Mouse (Mus musculus): ENCODE measurements at regions not wholly inside any gene's neighbourhood (a gene's known extent, or its start where the extent isn't known, plus 50 kb on each side); places are given as distances from the start of the nearest gene placed in this dataset.

DNA sequence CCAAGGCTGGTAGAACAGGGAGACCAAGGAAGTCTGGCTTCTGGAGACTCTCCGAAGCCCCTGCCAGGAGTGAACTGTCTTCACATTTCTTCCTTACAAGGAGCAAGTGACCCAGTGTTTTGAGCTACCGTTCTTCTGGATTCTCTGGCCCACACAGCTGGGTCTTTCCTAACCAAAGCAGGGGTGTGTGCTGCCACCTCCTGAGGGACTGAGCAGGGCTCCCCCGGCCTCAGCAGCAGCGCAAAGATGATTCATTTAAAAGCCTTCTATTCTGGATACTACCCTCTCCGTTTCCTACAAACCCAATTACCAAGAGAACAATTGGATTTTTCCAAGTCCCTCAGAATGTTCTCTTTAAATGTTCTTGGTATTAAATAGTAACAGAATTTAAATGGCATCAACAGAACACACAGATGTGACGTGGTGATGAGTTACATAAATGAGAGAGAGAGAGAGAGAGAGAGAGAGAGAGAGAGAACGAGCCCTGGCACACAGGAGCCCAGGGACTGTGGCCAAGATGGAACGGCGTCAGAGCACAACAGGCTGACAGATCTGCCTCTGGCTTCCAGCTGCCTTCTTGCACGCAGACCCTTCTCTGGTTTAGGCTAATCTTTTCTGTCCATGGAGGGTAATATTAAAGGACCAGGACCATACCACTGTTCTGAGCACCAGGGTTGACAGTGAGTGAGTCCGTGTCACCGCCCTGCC is 191.6 kb downstream of the Agtpbp1 start:
- no peak for DNase-seq

DNA sequence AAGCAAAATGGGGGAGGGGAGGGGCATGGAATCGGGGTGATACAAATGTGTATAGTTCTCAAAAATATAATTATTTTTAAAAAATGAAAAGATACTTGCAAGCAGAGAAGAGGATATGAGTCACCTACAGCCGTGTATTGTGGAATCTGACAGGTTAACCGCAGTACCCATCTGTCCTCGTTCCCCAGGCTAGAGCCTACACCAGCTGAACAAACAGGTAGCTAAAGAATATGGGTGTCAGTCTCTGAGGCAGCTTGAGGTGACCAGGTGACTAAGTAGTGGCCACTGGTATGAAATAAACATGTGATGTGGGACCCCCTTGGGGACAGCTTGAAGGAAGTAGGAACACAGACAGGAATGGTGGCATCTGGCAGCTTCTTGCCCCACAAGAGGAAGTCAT is 192.2 kb downstream of the Agtpbp1 start:
- DNase-seq = no peak

DNA sequence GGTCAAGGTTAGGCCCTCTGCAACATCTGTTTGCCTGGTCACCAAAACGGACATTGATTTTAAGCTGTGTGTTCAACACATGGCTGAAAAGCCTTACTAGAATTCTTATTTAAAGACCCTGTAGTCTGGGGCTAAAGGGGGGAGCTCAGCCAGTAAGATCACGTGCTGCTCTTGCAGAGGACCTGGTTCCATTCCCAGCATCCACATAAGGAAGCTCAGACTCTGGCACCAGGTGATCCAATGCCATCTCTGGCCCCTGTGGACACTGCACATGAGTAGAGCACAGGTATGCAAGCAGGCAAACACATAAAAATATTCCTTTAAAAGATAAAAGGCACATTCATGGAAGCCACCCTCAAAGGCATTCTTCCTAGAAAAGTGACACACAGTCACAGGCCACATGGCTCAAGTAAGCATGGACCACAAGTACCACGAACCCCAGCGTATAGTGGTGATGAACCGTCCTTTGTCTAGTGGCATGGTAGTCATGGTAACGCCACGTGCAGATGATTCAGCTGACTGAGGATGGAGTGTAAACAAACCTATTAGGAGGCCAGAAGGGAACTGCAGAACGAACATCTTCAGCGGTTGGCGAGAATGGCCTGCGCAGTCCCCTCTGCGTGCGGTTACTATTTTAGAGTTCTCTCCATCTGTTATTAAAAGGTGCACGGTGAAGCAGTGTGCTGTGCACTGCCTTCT is 197.3 kb downstream of the Agtpbp1 start:
- DNase-seq = no peak

DNA sequence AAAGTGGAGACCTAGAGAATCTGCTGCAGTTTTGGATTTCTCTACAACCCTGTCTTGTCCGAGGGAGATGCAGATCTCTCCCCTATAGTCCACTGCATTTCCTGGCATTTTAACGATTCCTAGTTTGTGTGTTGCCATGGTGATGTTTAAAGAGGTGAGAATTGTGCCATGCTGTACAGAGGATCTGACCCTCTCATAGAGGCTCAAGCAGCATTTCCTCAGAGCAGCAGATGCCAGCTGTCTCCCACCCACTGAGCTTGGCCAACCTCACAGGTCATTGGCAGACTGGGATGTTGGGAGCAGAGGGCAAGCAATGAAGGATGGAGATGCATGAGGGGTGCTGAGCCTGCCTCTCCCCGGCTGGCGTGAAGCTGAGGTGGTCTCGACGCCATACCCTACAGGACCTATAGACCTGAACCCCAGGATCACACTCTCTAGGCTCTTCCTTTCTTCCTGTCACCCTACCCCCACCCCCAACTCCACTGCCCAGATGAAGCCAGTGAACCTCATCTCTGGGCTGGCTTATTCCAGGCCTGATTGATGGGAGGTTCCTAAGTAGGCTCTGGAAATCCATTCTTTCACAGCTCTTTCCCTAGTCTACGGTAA is 198.0 kb downstream of the Agtpbp1 start:
- DNase-seq = no peak

DNA sequence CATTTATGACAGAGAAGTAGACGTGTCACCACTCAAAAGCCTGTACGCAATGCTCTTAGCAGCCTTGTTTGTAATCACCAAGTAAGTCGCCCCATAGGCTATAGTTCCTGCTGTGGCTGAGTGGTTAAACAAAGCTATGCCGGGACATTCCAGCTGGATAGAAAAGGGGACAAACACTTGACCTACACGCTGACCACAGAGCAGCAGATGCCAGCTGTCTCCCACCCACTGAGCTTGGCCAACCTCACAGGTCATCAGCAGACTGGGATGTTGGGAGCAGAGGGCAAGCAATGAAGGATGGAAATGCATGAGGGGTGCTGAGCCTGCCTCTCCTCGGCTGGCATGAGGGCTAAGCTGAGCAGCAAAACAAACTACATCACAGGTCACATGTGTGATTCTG is 199.2 kb downstream of the Agtpbp1 start:
- no peak for DNase-seq

DNA sequence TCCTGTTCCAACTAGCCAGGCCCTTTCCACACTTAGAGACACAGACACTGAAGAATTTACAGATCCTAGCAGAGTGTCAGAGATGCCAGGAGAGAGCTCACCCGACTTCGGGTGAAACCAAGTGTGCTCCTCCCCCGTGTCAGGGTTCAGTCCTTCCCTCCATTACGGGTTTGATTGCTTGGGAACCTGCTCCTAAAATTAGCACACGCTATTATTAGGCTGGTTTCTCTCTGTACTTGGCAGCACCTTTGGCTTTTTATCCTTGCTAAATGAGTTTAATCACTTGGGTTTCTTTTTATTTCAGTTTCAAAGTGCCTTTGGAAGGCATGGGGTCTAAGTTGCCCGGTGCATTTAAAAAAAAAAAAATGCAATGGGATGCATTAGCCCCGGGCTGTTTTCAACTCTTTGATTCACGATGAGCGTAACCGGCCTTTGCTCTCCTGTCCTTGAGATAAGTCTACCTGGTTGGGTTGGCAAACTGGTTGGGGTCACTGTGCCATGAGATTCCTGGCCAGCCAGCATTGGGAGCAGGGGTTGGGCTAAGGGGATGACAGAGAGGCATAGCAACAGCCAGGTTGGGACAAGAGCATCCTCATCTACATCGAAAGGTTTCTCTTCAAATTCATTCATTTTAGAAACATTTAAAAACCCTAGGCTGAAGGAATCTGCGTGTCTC is 214.7 kb downstream of the Agtpbp1 start:
- no peak for DNase-seq

DNA sequence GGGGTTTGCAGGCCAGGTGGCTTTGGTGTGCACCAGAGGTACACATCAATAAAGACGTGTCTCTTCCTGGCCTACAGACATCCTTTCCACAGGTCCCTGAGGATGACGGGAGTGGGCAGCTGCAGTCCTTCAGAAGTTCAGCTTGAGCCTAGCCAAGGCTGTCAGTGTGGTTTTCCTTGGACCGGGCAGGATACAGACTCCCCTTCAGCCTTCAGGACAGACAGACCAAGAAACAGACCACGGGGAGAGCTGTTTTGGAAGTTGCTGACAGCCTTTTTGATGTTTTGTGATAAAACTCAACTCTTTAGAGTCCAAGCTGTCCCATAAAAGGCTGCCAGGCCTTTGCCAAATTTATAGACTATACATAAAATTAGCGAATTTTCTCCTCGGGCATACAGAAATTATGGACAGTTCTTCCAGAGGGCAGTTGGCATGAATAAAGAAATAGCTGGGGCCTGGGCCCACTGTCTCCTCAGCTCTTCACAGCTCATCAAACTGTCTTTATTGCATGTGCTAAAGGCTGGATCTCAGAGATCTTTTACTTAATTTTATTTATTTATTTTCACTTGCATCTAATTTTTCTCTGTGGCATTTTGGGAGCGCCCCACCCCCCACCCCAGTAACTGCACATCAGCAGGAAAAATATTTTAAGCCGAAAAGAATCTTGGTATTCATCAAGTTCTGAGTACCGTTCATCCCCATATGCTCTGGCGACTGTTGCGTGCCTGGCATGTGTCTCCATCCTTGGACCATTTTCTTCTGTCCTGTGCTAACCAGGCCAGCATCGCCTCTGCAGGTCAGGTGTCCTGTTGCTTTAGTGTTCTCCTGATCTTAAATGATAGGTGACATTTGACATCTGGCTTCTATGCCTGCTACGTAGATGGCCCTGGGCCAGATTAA is 216.2 kb downstream of the Agtpbp1 start:
- DNase-seq = no peak

DNA sequence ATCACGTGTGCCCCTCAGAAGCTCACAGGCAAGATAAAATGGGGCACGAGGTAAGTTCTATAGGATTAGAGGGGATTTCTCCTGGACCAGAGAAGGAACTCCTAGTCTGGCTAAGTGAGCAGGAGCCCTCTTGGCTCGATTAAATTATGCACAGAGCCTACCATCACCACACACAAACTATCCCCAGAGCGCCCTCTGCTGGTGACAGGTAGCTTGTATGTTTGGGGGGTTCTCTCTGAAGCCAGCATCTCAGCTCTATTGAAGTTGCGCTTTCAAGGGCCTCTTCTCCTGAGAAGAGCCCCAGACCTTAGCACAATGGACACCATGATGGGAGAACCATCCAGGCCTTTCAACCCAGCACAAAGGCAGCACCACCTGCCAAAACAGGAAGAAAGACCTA is 219.6 kb downstream of the Agtpbp1 start:
- peak; percentile 23 for DNase-seq

DNA sequence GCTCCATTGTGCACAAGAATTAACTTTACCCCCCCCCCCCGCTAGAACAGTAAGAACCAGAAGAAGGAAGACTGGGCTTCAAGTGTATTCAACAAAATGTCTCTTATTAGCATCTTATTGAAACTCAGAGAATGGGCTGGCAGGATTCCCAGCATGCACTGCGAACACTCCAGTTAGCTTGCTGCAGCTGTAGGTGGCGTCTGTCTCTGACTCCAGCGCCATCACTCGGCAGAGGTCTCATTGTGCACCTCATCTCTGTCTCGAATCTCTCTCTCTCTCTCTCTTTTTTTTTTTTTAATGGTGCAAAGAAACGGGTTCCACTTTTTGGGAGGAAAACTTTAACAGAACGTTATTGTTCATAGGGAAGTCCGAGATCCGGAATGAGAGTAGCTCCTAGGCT is 221.6 kb downstream of the Agtpbp1 start:
- no peak for DNase-seq

DNA sequence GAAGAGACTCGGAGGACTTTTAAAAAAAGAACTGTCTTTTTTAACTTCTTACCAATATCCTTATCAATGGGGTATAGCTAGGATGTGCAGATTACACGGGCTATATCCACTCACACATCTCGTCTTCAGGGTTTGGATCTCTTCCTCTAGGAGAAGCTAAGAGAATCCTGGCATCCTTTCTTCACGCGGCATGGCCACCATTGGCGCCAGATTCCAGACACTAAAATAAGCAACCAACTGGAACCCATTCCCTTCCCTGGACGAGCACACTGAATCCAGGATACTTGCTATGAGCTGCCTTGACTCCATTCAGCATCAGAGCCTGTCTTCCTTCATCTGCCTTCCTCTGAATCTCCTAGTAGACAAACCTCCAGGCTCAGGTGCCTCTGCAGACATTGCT is 223.7 kb downstream of the Agtpbp1 start:
- no peak for DNase-seq

DNA sequence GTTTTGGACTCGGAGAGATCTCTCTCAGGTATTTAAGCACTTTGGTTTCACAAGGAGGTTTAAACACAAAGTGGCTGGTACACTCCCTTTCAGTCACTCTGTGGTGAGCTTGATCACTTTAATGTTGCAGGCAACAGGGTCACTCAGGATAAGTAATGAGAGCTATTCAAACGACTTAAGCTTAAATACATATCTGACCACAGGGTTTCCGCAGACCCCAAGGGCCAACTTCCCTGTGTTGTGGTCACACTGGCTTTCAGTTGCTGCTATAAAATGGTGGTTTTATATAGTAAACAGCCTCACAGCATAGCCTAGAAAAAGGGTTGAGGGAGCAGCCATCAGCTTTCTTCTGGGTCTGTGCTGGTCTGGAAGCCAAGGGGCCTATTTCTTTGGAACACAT is 225.0 kb downstream of the Agtpbp1 start:
- DNase-seq = no peak

DNA sequence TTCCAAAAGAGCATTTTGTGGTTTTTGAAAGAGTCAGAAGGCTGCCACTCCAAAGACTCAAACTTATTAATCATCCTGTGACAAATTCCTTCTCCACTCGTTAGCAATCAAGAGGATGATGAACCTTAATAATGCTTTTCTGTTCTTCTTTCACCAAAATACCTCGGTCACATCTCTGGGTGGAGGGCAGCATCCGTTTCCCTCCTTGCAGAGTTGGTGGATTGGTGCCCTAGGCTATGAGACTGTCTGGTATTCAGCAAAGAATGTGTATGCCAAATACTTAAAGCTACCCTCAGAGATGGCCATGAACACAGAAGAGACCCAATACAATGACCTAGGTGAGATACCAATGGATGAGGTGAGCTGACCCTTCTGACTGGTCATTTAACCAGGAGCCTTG is 226.6 kb downstream of the Agtpbp1 start:
- DNase-seq = no peak

DNA sequence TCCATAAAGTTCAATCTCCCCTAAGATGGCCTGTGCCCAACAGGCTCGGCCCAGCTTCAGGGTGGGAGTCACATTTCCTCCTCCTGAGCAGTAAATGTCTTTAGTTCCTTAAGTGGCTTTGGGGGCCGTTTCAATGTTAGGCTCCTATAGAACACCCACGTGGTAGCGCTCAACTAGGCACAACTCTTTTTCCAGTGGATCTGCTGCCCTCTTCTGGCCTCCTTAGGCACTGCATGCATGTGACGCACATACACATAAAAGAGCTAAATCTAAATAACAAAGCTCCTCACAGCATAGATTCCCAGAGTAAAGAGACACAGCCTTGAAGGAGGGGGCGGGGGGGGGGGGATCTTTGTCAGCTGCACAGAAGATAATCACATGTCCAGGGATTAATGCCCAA is 233.6 kb downstream of the Agtpbp1 start:
- DNase-seq = no peak

DNA sequence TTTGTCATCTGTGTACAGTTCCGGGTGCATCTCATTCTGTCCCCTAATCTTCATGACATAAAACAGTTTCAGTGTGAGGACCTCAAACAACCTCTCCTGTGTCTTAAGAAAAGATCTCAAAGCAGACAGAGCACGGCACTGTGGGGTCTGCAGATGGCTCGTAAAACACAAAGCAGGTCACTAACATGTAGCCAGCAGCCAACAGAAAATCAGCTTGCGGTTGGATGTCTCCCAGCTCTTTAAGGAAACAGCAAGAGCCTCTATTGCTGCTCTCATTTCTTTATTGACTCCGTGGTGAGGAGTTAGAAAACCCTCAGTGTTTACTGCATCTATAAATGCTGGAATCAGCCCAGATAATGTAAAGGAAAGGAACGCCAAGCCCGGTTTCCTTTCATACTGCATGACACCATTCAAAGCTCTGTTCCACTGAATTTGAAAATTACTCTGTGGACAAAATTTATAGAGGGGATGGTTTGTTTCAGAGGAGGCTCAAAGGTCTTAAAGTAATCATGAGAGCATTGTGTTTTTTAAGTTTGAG is 234.3 kb downstream of the Agtpbp1 start:
- DNase-seq = no peak

DNA sequence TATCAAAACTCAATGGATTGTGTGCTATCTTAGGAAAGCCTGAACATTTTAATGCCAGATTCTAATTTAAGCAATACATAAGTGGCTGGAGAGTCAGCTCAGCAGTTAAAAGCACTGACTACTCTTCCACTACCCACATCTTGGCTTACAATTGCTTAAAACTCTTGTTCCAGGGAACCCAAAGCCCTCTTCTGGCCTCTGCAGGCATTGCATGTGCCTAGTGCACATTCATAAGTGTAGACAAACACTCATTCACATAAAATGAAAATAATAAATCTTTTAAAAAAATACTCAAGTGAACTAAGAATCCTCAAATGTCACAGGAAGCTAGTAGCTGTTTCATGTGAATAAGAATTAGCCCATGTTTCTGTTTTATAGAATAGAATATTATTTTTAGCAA is 236.5 kb downstream of the Agtpbp1 start:
- no peak for DNase-seq

DNA sequence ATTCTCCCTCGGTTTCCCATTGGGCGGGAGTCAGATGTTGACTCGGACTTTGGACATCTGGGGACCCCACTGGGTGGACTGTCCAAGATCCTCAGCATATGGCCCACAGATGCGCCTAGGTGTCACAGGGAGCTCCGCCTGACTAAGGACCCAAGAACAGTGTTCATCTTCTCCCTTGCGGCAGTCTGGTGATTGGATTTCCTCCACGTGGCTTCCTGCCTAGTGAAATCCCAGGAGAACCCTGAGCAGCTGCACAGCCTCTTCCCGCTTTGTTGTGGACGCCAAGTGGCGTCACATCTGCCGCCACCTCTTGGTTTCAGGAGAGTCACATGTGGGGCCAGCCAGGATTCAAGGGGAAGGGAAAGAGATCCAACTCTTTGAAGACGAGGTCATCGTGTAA is 243.2 kb downstream of the Agtpbp1 start:
- DNase-seq = peak; percentile 6

DNA sequence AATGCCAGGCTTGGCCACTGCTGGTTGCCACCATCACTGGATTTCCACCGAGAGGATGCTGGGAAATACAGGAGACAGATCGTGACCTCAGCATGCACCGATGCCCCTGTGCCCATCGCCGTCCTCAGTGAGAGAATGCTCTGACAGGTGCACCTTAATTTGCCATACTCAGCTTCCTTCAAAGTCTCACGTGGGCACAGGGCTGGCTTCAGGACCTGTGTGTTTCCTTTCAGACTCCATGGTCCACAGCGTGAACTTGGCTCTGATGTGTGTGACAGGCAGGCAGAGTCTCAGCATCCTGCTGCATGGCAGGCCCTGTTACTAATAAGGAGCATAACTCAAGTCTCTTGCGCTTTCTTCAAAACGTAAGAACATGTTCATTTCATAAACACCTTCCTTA is 246.6 kb downstream of the Agtpbp1 start:
- DNase-seq = no peak

DNA sequence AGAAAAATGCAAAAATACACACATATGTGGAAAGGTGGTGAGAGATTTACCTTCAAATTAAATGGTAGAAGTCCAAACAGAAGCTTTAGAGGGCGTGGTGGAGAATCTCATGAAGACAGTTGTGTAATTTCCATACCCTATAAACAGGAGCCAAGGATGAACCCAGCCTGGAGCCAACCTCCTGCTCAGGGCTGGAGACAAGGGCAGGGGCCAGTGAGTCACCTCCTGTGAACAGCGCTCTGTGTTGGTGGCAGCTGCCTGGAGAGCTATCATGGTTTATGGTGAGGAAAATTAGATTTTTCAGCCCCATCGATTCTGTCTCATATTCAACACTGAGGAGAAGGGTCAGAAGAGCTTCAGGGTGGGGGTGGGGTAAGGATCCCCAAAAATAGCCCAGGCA is 261.1 kb downstream of the Agtpbp1 start:
- no peak for DNase-seq

DNA sequence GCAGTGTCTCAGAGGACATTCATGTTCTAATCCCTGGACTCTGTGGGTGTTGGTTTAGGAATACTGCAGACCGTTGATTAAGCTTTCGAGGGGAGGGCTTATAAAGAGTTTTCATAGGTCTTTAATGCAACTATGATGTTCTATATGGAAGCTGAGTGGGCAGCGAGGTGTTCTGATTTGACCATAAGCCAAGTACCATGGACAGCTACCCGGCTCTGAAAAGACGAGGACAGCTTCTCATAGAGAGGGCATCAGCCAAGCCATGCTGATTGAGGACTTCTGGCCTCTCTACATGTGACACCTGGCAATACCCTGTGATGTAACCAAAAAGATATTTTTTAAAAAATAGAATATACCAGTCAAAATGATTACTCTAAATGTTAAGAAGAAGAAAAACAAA is 261.6 kb downstream of the Agtpbp1 start:
- DNase-seq = no peak

DNA sequence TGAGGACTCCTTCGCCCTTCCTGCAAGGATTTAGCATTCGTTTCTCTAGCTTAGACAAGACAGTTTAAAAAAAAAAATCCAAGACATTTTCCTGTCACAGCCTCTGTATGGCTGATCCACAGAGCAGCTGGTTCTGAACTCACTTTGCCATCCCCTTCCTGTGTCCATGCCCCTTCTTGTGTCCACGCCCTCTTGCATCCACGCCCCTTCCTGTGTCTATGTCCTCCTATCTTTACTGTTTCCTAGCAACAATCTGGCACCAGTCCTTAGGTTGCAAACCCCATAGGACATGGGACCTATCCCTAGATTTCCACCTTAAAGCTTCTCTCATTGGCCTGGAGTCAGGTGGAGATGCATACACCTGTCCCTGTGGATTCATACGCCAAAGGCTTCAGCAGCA is 264.8 kb downstream of the Agtpbp1 start:
- DNase-seq = no peak

DNA sequence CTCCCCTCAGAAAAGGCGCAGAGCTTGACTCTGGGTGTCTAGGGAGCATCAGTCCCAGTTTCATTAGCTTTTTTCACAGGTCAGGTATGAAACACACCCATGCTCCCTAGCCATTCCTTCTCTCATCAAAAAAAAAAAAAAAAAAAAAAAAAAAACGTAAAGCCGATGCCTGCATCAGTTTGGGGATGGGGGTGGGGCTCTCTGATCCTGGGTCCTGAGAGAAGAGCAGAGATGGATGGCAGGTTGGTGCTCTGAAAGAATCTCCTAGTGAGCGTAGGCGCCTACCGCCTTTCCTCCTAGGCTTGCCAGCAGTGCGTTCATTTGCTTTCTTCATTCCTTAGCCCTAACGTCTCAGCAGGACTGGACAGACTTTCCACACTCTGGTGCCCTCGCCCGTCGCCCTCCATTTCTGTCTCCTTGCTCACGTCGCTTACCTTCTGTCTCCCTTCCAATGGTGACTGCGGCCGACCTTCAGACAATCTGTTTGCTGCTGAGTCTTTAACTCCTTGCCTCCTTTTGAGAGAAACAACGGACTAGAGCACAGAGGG is 267.5 kb downstream of the Agtpbp1 start:
- DNase-seq = no peak

DNA sequence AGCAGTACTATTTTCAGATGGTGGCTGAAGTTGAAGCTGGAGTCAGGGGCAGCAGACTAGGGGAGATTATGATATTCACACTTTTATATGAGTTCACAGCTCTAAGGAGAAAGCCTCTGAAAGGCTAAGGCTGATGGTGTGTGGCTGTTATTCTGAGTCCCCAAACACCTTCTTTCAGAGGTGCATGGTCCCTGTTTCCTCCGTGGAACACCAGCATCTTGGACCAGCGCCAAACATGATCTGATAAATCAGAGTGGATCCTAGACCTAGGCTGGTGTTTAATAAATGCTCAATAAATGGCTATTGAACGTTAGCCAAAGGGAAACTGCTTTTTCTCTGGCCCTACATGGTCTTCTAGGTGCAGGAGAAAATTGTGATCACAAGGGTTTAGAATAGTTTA is 269.2 kb downstream of the Agtpbp1 start:
- no peak for DNase-seq
